Mouse (Mus musculus) left cerebral cortex, postnatal 25 days (tissue): ENCODE measurements at regions not wholly inside any gene's neighbourhood (a gene's known extent, or its start where the extent isn't known, plus 50 kb on each side); places are given as distances from the start of the nearest gene placed in this dataset.
A peak's percentile ranks its signal among the peaks of the same experiment; 100 is the strongest.

Experiments used
- DNase-seq, 2 experiments: peaks; one replicate each; pipeline ENCODE4 v3.0.0; 2022; ENCODE audit warnings: low spot score in 2 of 2, mixed read lengths in 1 of 2
- intact Hi-C: fragments of 180-260 bp; cut with DNase I; formaldehyde crosslinking; loops from one replicate; pipeline ENCODE4 v1.15.1; 2025

DNA sequence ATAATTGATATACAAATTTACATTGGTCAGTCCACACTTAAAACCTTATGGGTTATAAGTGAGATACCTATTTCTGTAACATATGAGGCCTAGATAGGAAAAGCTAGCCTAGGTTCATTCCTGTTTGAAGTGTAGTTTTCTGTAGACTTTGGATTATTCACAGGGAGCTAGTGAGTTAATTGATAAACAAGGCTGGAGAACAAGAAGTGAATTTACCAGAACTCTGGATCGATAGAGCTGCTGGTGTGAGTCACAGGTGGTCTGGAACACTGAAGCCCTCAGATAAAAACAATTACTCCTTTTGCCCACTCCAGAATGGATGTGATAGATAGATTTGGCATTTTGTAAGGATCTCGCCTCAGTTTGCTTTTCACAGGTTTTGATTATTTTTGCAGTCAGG is 62.0 kb upstream of the Rtl1 start:
- DNase-seq, result no peak
- intact Hi-C loops, result no loop called here

DNA sequence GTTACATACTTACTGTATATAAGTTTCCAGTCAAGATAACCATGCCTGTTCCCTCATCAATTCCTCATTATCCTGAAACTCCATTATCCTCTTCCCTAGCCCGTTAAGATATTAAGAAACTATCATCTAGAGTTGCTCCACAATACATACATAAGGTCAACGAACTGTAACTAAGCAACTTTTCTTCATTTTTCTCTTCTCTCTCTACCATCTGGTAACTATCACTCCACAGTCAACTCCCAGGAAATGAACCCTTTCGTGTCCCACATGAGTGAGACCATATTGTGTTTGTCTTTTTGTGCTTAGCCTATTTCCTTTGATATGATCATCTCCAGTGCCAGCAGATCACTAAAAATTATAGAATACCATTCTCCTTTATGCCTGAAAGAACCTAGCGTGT is 74.6 kb upstream of the Rtl1 start:
- intact Hi-C loops, result no loop called here
- no peak for DNase-seq

DNA sequence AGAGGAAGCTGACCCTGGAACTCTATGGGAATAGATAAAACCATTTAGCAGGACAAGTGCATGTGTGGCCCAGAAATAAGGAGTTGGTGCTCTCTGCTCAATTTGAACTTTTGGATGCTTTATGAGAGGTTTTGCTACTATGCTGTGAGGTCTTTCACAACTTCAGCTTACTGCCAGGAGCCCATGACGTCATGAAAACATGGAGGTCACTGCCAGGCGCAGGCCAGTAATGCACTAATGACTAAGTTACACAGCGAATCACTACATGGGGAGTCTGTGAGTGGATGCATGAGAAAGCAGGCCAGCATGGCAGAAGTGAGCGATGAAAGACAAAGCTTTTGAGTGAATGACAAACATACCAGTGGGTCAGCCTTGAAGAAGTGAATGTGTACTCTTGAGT is 93.9 kb upstream of the Rtl1 start:
- intact Hi-C loops, result no loop called here
- no peak for DNase-seq

DNA sequence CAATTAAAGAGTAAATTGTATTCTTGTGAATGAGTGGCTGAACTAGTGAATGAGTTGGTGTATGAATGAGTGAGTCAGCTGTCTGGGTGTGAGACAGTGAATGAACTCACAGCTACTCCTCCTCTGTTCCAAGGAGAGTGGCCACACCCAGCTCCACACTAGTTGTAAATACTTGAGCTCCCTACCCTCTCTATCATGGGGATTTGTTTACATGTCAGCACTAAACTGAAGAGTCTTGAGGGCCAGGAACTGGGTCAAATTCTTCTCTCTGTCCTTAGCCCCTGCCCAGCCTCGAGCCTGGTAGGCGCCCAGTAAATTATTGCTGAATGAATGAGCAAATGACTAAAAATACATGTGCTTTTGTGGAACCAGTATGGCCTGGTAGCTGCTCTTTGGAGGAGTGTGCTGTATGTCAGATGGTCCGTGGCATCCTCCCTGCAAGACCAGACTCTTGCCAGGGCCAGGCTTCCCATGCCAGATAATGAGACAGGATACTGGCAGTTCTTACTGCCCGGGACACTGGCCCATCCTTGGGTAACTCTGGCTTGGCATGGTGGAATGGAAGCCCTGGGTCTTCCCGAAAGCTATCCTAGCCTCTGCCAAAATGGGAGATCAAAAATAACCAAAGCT is 94.8 kb upstream of the Rtl1 start:
- peak in 1 of 2 experiments; percentile 38 for DNase-seq
- intact Hi-C loops, result no loop called here

DNA sequence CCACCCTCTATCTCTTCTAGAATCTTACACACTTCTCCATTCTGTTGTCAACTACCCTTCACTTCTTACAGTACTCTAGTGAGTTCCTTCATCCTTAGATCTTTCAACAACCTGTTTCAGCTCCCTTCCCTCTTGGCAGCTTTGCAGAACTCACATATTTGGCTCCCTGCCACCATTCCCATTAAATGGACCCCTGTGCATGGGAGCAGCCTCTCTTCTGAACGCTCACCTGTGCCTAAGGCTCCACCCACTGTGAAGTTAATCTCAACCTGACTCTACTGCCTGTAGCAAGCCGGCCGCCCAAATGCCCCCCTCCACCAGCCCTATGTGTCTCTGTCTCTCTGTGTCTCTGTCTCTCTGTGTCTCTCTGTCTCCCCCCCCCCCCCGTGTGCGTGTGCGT is 106.7 kb upstream of the Rtl1 start:
- no peak for DNase-seq
- intact Hi-C loops, result no loop called here

DNA sequence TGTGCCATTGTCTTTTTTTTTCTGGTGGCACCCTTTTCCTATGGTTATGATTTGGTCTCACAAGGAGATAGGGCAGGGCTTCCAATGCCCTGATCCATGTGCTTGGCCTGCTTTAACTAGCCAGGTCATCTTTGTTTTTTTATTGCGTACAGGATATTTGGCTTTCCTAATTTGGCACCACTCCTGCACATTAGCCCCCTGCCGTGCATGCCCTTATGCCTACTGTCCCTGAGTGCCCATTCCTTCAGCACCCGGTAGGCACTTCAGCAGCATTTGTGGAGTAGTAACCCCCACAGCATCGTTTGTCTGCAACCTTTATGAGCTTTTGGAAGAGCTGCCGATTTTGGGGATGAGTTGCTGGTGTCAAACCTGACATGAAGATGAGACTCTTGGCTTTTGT is 109.5 kb upstream of the Rtl1 start:
- intact Hi-C loops, result no loop called here
- no peak for DNase-seq

DNA sequence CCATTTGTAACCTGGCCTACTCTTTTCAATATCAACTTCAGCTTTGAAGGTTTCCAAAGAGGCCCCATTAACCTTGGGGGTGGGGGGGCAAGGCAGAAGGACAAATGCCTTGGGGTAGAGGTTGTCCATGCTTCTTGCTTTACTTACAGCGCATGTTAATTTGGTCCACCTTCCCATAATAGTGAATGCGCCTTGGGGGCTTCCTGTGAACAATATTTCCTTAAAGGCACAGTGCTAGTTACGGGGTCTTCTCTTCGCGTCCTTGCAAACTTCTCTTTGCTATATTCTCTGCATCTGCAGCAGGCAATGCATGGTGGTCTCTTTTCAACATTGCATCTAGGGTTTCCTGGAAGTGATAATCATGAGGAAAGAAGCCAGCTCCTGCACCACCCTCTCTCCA is 111.3 kb upstream of the Rtl1 start:
- DNase-seq, result no peak
- intact Hi-C loops, result no loop called here

DNA sequence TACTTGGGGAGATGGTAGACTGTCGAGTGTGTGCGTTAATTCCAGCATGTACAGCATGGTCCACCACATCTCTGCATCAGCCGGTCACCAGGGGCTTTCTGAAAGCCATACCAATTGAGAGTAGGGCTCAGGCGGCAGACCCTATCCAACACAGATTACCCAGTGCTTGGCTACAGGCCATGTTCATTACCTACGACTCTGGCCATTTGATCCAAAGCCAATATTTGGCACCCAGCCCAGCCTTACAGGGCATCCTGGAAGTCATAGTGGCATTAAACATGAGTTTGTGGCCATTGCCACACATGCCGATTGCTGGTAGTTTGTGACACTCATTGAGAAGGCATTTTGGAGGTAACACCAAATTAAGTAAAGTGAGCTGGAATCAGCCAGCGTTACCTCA is 111.8 kb upstream of the Rtl1 start:
- no peak for DNase-seq
- intact Hi-C loops, result no loop called here

DNA sequence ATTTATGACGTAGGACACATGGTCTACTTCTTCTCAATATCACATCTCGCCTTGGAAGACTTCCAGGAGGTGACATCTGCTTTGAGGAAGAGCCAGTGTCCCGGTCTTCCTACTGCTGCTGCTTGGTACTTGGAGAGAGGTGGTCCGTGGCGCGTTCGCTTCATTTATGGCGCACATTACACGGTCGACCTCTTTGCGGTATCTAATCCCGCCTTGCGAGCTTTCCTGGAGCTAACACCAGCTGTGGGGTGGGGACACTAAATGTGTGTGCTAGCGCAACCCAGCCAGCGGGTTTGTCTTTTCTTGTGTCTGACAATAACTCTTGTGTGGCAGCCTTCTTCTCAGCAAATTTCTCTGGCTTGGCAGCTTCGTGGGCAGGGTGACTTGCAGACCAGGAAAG is 112.3 kb upstream of the Rtl1 start:
- DNase-seq, result no peak
- intact Hi-C loops, result no loop called here

DNA sequence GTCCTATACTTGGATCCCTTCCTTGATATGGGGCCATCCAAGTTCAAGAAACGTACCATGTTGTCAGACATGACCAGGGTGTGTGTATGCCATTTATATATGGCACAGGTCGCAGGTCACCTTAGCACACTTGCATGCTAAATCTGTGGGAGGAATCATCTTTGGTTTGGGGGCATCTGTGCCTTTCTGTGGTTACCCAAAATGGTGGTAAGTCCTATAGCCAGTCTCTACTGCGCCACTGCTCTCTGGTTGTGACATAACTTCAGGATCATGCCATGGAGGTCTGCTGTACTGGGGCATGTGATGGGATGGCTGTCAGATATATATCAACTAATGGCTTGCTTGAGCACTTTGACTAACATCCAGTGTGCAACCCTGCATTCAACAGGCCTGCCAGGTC is 112.9 kb upstream of the Rtl1 start:
- intact Hi-C loops, result no loop called here

DNA sequence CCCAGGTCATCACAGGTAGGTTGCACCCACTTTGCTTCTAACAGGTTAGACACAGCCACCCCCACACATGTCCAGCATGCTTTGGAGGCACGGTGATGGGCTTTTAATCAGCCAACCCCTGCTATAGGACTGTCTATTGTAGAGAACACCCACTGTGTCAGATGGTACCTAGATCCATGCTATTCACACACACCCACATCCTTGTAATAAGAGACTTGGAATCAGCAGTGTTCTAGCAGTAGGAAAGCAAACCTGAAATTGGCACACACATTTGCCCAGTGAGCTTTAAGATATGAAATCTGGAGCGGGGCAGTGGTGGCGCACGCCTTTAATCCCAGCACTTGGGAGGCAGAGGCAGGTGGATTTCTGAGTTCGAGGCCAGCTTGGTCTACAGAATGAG is 113.9 kb upstream of the Rtl1 start:
- intact Hi-C loops, result no loop called here

More for the DNA sequence above, 112.9 kb upstream of the Rtl1 start:
- no peak for DNase-seq

DNA sequence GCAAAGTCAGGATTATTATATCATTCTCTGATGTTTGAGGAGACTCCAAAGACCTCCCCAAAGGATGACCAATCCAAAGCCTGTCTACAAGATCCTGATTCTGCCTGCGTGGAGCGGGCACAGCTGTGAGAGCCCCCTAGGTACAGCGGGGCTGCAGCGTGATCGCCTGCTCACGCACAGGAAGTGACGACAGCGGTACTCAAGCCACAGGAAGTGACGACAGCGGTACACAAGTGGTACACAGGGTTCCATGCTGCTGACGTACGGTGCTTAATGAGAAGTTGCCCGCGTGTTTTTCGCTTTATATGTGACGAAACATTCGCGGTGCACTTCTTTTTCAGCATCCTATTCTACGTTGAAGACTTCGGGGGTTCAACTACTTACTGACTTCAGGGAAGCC is 116.9 kb upstream of the Rtl1 start:
- no peak for DNase-seq
- intact Hi-C loops, result no loop called here

More for the DNA sequence above, 113.9 kb upstream of the Rtl1 start:
- DNase-seq, result peak in 1 of 2 experiments; percentile 68

DNA sequence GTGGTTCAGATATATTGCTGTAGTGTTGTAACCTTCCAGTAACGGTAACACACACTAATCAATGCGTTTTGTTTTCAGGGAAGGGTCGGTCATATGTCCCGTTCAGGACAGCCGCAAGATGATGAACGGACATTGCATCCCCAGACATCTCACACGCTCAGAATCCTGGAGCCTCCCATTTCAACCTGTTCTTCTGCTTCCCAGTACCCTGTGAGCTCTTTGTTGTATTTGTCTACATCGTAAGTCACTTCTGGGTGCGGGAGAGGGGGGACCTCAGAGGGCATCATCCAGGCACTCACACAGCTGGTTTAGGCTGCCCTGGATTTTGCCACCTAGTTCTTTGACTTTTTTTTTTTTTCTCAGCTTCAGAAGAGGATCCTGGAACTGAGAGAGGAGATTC is 117.9 kb upstream of the Rtl1 start:
- intact Hi-C loops, result no loop called here
- no peak for DNase-seq

DNA sequence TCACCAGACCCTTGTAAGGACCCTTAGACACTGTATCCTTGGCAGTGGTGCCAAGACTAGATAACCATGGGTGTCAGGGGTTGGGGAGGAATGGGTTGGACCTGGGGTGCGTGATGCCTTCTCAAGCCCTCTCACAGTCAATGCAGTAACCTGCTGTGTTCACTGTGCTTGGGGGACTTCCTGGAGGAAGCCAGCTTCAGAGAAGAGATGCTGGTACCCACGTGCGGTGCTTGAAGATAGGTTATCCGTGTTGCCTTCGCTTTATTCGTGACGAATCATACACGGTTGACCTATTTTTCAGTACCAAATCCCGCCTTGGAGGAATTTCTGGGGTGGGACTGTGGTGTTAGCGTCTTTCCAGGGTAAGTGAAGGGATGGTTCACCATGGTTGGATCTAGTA is 138.1 kb upstream of the Rtl1 start:
- intact Hi-C loops, result no loop called here
- no peak for DNase-seq

DNA sequence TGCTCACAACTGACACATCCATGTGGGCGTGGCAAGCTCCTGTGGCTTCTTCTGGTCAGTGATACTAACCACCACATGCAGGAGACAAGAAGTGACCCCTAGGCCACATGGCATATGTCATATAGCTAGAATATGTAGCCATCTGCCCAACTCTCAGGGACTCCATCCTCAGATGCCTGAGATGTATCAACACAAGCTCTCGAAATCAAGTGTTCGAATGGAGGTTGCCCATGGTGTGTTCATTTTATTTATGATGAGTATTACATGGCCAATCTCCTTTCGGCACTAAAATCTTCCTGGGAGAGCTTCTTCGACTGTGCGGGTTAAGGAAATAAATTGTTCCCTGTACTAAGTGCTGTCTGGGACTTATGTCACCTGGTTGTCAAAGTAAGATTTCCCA is 138.8 kb upstream of the Rtl1 start:
- no peak for DNase-seq
- intact Hi-C loops, result no loop called here

DNA sequence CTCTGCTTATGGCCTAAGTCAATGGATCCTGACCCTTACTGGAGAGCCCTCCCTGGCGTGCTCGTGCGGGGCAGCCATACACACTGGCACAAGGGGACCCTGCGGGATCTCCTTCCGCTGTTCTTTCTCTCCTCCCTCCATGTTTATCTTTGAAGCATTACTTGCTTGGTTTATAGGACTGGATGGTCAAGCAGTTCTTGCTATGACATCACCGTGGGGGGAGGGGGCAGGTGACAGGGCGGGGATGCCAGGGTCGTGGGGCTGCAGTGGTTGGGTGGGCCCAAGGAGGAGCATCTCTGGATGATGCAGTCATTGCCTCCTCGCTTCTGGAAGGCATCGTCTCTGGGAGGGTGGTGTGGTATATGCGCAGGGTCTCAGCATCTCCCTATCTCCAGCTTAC is 142.4 kb upstream of the Rtl1 start:
- no peak for DNase-seq
- intact Hi-C loops, result loop anchor here (10.0 kb wide), 1 partner anchor 308 kb away; no protein-coding TSS in a partner anchor

DNA sequence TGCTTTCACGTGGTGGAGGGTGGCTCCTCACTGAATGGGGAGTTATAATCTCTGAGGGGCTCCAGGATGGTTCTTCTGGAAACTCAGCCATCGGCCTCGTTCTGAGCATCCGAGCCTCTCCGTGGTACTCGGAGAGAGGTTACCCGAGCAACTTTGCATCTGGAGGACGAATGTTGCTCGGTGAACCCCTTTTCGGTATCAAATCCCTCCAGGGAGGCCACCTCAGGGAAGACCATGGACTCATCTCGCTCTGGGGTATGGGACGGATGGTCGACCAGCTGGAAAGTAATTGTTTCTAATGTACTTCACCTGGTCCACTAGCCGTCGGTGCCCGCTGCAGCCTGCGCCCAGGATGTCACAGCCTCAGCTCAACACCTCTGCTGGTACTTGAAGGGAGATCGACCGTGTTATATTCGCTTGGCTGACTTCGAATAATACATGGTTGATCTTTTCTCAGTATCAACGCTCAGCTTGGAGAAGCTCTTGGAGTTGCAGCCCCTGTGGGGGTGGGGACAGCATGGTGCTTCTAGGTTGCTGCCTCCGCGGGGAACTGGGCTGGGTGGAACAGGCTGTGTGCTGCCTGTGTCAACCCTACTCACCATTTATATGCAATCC is 143.0 kb upstream of the Rtl1 start:
- intact Hi-C loops, result loop anchor here (10.0 kb wide), 1 partner anchor 308 kb away; no protein-coding TSS in a partner anchor
- DNase-seq, result no peak

DNA sequence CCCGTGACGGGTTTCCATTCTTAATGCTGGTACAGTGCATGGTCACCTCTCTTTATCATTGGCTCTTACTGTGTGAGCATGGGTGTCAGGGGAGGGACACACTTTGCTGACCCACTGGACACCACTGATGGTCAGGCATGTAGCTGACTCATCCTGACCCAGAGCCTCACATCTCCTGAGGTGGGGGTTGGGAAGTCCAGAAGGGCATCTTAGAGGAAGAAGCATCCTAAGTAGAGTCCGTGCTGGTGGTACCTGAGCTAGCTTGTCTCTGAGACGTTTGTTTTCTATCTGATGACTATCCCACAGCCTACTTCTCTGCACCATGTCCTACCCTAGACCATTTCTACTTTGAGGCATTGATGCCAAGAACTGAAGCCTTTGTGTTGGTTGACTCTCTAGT is 144.1 kb upstream of the Rtl1 start:
- intact Hi-C loops, result loop anchor here (10.0 kb wide), 1 partner anchor 309 kb away; no protein-coding TSS in a partner anchor
- DNase-seq, result no peak

DNA sequence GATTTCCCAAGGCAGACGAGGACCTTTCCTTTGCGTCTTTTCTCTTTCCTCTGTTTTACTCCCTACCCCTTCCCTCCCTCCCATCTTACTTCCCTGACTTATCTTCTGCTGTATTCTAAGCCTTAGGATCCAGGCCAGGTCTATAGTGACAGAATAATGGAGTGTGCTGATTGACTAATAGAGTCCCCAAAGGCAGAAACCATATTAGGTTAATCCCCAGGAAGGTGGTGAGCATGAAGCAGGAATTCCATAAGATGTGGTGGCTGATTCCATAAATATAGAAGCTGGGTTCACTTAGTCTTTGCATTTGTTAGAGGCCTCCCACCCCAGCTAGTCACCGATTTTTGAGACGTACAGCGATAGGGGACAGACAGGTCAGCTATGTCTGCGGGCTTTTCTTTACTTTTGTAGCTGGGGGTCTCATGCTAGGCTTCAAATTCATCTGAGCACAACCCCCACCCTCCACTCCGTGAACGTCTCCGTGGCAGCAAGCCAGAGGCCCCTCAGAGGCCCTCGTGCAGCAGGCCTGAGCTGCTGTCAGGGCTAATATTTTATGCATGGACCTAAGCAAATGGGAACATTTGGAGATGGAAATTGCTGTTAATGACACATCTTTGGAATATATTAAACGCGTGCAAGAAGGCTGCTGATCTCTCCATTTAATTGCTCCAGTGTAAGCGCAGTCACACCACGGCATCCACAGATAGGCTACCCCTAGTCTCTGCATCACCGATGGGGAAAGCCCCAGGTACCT is 145.8 kb upstream of the Rtl1 start:
- no peak for DNase-seq
- intact Hi-C loops, result loop anchor here (10.0 kb wide), 1 partner anchor 311 kb away; no protein-coding TSS in a partner anchor

DNA sequence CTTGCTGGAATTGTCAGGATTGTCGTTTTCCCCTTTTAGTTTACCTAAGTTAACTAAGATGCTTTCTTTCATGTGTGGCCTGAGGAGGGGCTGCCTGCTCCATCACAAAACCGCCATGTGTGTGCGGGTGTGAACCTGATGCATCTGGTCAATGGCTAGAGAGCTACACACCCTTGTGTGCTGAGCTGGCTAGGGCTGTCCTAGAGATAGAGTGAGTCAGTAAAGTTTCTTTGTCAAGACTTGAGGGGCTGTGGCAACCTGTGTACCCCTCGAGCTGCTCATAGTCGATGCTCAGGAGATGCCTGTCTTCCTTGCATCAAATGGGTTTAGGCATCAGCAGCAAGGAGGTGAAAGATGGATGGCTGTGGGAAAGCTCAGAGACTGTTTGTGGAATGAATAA is 147.1 kb upstream of the Rtl1 start:
- DNase-seq, result no peak
- intact Hi-C loops, result loop anchor here (10.0 kb wide), 1 partner anchor 312 kb away; no protein-coding TSS in a partner anchor

DNA sequence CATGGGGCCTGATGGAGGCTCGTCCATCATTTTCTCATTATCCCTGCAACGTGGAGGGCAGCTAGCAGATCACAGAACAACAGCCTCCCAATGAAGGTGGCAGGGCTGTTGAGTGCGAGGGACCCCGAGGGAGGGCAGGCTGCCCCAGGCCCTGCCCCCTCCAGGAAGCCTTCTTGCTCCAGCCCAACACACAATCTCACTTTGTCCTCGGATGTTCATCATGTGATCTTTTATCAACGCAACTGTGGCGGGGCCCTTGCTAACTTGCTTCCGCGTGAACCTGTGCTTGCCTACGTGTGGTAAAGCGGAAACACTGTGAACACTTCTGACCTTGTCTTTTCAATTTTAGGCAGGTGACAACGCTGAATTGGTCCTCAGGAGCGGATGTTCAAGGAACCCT is 147.6 kb upstream of the Rtl1 start:
- intact Hi-C loops, result loop anchor here (10.0 kb wide), 1 partner anchor 313 kb away; no protein-coding TSS in a partner anchor
- no peak for DNase-seq
